Mouse (Mus musculus) liver, adult 2 months (tissue): ENCODE measurements around the gene Xxylt1.

Source experiments
- CTCF ChIP-seq: fragments of 200-500 bp; IDR thresholded peaks from 2 replicates; pipeline ENCODE4 v1.5.1; 2011; ENCODE audit warnings: low read depth, low read length, control low read depth
- POLR2A ChIP-seq: fragments of 200-500 bp; IDR thresholded peaks from 2 replicates; pipeline ENCODE4 v1.6.1; 2011; ENCODE audit warnings: low read length, control low read depth; ENCODE audit not compliant: insufficient read depth; ENCODE audit errors: extremely low read depth

- TF ChIP-seq POLR2A (no peak), CTCF (no peak)
These were observed 30.5 kb downstream of the Xxylt1 start for GRCm38 (mm10) chr16:31050701-31051100.
